Mouse (Mus musculus): ENCODE results near the gene Zic1.

Zic1 gene

DNA sequence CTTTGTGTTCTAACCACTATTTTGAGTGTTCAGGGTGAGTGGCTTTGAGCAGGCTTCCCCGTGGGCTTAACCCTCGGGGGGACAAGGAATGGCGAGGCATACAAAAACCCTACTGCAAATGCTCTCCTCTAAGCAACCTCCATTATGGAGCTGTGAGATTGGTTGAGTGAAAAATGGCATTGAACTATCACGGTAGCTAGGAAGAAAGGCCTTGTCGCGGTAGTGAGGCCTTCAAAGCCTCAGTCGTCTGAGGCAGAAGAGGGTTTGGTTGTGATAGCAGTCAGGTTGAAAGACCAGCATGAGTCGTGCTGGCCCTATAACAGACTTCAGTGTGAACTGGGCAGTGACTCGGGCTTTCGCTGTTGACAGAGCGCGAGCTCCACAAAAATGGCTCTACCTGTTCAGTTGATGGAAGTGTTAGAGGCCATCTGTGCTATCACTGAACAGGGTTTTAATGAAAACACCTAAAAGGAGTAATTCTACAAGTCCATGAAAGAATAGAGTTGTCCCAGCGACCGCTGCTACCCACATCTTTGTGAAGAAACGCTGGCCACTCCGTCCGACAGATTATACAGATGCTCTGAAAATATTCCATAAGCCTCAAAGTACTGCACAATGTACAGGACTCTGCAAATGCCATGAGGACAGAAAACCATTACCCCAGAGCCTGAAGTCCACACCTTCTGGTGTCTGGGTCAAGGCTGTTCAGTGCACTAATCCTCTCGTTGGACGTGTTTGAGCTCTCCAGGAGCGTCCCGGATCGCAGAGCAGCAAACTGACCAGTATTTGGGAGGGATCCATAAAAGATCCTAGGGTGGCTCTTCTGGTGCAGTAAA is 11.0 kb downstream of the Zic1 start:
- in situ Hi-C loops (cut with MboI, MseI): no loop called here

- in situ Hi-C loops (cut with MboI, MseI): no loop called here
Measured at GRCm38 (mm10) chr9:91353551-91354433, 11.8 kb downstream of the Zic1 start.

- in situ Hi-C loops (cut with MboI, MseI): no loop called here
Measured at GRCm38 (mm10) chr9:91352786-91353185, 12.8 kb downstream of the Zic1 start.

GRCm38 (mm10) chr9:91351961-91352411 is 13.6 kb downstream of the Zic1 start:
- in situ Hi-C loops (cut with MboI, MseI): no loop called here

DNA sequence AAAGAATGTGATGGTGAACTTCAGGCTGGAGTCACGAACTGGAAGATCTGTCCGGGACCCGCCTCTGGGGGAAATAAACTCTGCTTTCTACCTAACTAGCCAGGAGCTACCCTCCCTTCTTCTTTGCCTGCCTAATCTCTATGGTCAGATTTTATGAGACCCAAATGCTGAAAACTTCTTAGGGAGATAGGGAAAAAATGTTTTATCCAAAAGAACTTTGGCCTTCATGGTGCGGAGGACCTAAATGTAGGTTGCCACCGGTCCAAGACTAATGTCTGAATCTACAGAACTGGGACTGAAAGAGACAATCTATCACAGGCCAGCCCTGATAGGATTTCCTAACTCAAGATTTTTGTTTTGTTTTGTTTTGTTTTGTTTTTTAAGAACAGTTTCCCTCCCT is 14.2 kb downstream of the Zic1 start:
- in situ Hi-C loops (cut with MboI, MseI): no loop called here

DNA sequence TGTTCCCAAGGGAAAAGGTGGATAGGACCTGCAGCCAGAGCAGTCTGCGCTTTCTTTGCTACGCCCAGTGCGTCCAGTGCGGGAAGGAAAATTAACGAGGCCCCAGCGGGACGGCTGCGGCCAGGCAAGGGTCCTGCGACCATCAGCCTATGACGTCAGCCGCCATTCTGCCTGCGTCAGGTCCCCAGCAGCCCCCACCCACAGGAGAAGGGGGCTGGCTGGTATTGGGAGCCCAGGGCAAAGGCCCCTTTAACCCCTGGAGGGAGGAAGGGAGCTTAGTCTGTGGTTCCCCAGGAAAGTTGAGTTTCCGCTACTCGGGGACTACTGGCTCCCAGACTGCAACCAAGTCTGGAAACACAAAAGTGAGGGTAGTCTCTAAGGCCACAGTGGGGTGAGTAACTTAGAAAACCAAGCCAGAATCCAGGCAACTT is 14.7 kb downstream of the Zic1 start:
- in situ Hi-C loops (cut with MboI, MseI): no loop called here

GRCm38 (mm10) chr9:91350211-91350791 is 15.3 kb downstream of the Zic1 start:
- in situ Hi-C loops (cut with MboI, MseI): no loop called here

DNA sequence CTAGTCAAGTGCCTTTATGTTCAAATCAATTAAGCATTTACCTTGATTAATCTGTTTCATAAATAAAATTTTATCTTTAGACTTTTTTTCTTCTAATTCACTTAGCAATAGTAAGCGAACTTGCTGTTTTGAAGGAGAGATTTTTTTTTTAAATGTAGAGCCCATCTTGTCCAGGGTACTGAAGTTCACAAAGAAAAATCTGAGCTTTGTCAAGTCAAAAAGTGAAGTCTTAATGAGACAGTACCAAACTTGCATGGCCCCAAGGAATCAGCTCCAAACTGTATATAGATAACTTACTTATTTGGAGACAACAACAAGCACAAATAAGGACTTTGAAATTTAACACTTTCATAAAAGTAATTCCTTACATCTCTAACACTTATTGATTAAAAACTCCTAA is 16.9 kb downstream of the Zic1 start:
- in situ Hi-C loops (cut with MboI, MseI): loop anchor here (10.0 kb wide), 1 partner anchor 946 kb away; no protein-coding TSS in a partner anchor

- in situ Hi-C loops (cut with MboI, MseI): loop anchor here (10.0 kb wide), 1 partner anchor 947 kb away; no protein-coding TSS in a partner anchor
Measured at GRCm38 (mm10) chr9:91347591-91347990, 18.0 kb downstream of the Zic1 start.
